22 mouse cellular contexts compared by ENCODE assay signal in genomic region chr6:89040919-89041318, GRCm38 (mm10).
DNase-seq lines count a peak whose midpoint lies in the region; ATAC-seq lines count a peak whose summit lies in the region.
"Had no signal": no experiment of that assay in that cellular context is flagged by ENCODE, and none has a peak within 500 bp of the region (broad histone marks: within the 10 kb centered on the region; RNA-seq: fewer than 3 reads in every experiment).

No protein-coding gene starts in this region.

- peak; percentile 64; the same call in 1 of the 2 replicates for ATAC-seq in frontal cortex, adult (ENCODE audit: low TSS enrichment)
- ATAC-seq in hindbrain, embryonic 12.5 days (ENCODE audit: low FRiP score) = no peak
- ATAC-seq: activated CD4-positive, CD25-positive, alpha-beta regulatory T cell, adult 4 months; CD4-positive, CD25-positive, alpha-beta regulatory T cell, adult 4 months; Patski had no signal

- H3K4me1 ChIP-seq in hindbrain, embryonic 10.5 days (replicated peaks) = peaks cover 24% of the 10 kb centered on the region
- H3K4me1 ChIP-seq in hindbrain, embryonic 12.5 days = peaks cover 5% of the 10 kb centered on the region

- H3K27ac ChIP-seq in hindbrain, embryonic 10.5 days = peak overlapping the region; percentile 12; the same call in 1 of the 2 replicates
- H3K27ac ChIP-seq in hindbrain, embryonic 12.5 days = no peak overlapping the region

- no peak for DNase-seq in frontal cortex, postnatal 10 days (ENCODE audit: low spot score in 2 of 2)
- no peak for DNase-seq in hindbrain, embryonic 10.5 days (ENCODE audit: low spot score)
- DNase-seq in right cerebral cortex, adult 18-20 months = peak; percentile 28
- DNase-seq in right cerebral cortex, postnatal 10 days (ENCODE audit: low spot score in 2 of 2) = no peak
- peak; percentile 58 for DNase-seq in brain, adult 2 months (ENCODE audit: low read depth, low spot score)
- no peak for DNase-seq in urinary bladder, postnatal 36 days (ENCODE audit: low spot score in 2 of 2)
- DNase-seq: adrenal gland, adult 2 months; adrenal gland, adult 8-10 months; adrenal gland, postnatal 10 days; adrenal gland, postnatal 14 days; adrenal gland, postnatal 25 days; adrenal gland, postnatal 36 days; B cell, adult 2 months; cerebellum, adult 11 months; cerebellum, adult 11-12 months; cerebellum, adult 18-20 months had no signal

- no peak overlapping the region for H3K4me3 ChIP-seq in hindbrain, embryonic 10.5 days
- no peak overlapping the region for H3K4me3 ChIP-seq in hindbrain, embryonic 12.5 days

- no peak overlapping the region for H3K9ac ChIP-seq in hindbrain, embryonic 12.5 days

- H3K4me2 ChIP-seq in hindbrain, embryonic 12.5 days (replicated peaks) = no peak overlapping the region

- H3K36me3 ChIP-seq in hindbrain, embryonic 10.5 days = no peaks in the 10 kb centered on the region
- no peaks in the 10 kb centered on the region for H3K36me3 ChIP-seq in hindbrain, embryonic 12.5 days
- H3K36me3 ChIP-seq: G1E had no signal

- 81% methylated on average over 4 of the region's 4 CpGs for WGBS in hindbrain, embryonic 10.5 days
- WGBS in hindbrain, embryonic 12.5 days = 81% methylated on average over 4 of the region's 4 CpGs

- H3K27me3 ChIP-seq in hindbrain, embryonic 10.5 days (ENCODE audit: insufficient read depth, poor library complexity, severe bottlenecking) = peaks cover 23% of the 10 kb centered on the region
- H3K27me3 ChIP-seq in hindbrain, embryonic 12.5 days = 0 out of 2 replicates have a peak, but pooled peaks cover 11% of the 10 kb centered on the region
- H3K27me3 ChIP-seq: Patski had no signal

- H3K9me3 ChIP-seq in hindbrain, embryonic 10.5 days = no peaks in the 10 kb centered on the region
- no peaks in the 10 kb centered on the region for H3K9me3 ChIP-seq in hindbrain, embryonic 12.5 days (replicated peaks)
- H3K9me3 ChIP-seq: G1E had no signal

Comparison
In these comparisons a context has a peak if more than half of its experiments do, and no peak if none do; other contexts are left out.
1. DNase-seq: peak in right cerebral cortex, adult 18-20 months (single experiment) and brain, adult 2 months (single experiment); none in frontal cortex, postnatal 10 days (0 of 2), hindbrain, embryonic 10.5 days (single experiment), right cerebral cortex, postnatal 10 days (0 of 2) and urinary bladder, postnatal 36 days (0 of 2).